Mouse (Mus musculus): ENCODE results near the gene Commd8. TPM values are rescaled to one million over a fixed set of nuclear protein-coding genes. Genes with fewer than 3 reads are reported as not detected.
"Not testable (repeated sequence)": the region's sequence is repeated elsewhere in the genome, so short reads cannot be mapped to it uniquely, and the experiment has no call there.

Commd8 gene
- polyA plus RNA-seq, 1 experiment from 2014 or later: 155 TPM

DNA sequence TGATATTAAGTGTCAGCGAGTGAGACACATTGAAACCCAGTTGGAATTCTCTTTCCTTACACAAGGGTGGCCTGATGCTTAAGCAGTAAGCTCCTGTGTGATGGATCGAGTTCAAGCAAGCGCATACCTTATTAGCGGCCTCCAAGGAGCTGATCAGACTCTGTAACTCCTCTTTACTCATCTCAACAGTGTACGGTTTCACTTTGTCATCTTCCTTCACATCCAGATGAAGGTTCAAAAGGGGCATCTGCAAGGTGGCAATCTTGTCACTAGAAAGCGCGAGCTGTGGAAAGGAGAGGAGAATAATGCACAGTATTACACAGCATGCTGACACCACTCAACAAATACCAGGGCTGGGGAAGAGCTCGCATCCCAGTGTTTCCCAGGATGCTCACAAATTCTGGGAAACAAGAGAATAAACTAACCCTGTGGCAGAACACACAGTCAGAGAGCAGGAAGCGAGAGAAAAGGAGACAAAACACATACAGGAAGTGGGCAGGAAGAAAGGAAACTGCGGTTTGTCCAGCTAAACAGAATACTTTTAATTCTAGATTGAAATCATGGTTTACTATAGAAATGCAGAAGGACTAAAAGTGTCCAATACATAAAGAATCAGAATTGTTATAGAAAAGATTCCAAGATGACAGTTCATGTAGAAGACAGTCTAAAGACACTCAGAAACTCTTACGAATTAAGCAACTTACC is 7.1 kb downstream of the Commd8 start:
- H3K9ac ChIP-seq (ENCODE audit: low read depth, low read length): no peak overlapping the region
- H3K27me3 ChIP-seq (ENCODE audit: control insufficient read depth, insufficient read depth, low read depth, low read length): no peaks in the 10 kb centered on the region
- H3K4me3 ChIP-seq (ENCODE audit: low read depth, low read length): no peak overlapping the region
- H3K36me3 ChIP-seq (ENCODE audit: control insufficient read depth, insufficient read depth, low read length): peaks cover 18% of the 10 kb centered on the region
- no peaks in the 10 kb centered on the region for H3K9me3 ChIP-seq (replicated peaks; ENCODE audit: control insufficient read depth, low read length, poor library complexity, severe bottlenecking)
- no peak for ATAC-seq
- WGBS: 90% methylated on average over 11 of the region's 11 CpGs
- no peak overlapping the region for H3K27ac ChIP-seq (ENCODE audit: low read length)
- peaks cover 2% of the 10 kb centered on the region; the same call in 1 of the 2 replicates for H3K4me1 ChIP-seq (ENCODE audit: control insufficient read depth, insufficient read depth, low read length)
- H3K4me2 ChIP-seq (ENCODE audit: low read length): no peak overlapping the region

DNA sequence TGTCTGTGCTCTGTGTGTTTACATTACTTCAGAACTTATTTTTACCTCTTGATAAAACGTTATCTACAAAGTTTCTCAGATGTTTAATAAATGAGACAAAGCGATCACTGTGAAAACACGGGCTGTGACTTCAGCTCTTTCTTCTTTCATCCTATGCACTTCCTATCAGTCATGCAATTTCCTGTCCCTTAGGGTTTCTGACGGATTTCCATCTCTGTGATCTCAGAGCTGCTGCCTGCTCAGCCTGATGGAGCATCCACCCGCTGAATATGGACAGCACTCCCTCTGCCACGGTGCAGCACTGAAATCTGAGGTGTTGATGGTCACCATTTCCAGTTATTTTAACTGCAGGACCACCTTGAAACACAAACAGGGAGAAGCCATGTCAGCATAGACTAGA is 8.5 kb downstream of the Commd8 start:
- Histone ChIP-seq H3K4me2 (ENCODE audit: low read length) (no peak overlapping the region), H3K4me1 (ENCODE audit: control insufficient read depth, insufficient read depth, low read length) (peaks cover 2% of the 10 kb centered on the region; the same call in 1 of the 2 replicates), H3K9ac (ENCODE audit: low read depth, low read length) (no peak overlapping the region), H3K9me3 (replicated peaks; ENCODE audit: control insufficient read depth, low read length, poor library complexity, severe bottlenecking) (no peaks in the 10 kb centered on the region), H3K4me3 (ENCODE audit: low read depth, low read length) (no peak overlapping the region), H3K36me3 (ENCODE audit: control insufficient read depth, insufficient read depth, low read length) (peaks cover 23% of the 10 kb centered on the region), H3K27ac (ENCODE audit: low read length) (no peak overlapping the region), H3K27me3 (ENCODE audit: control insufficient read depth, insufficient read depth, low read depth, low read length) (no peaks in the 10 kb centered on the region)
- ATAC-seq: no peak
- whole genome bisulfite sequencing: 77% methylated on average over 6 of the region's 6 CpGs

DNA sequence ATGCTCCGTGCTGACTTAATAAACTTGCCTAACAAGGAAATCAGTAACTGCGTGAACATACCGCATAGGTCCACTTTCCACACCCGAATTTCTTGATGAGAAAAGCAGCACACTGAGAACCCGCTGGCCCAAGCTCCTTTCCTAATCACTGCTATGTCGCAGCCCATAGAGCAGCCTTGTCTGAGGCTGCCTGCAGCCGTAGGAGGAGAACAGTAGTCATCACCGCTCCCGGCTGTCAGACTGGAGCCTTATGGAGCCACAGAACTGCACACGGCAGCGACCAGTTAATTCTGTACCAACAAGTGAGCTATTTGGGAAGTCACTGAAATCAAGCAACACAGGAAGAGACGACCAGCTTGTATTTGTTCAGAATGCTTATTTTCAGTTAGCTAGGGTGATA is 9.3 kb downstream of the Commd8 start:
- Histone ChIP-seq H3K4me3 (ENCODE audit: low read depth, low read length) (no peak overlapping the region), H3K27ac (ENCODE audit: low read length) (no peak overlapping the region), H3K27me3 (ENCODE audit: control insufficient read depth, insufficient read depth, low read depth, low read length) (no peaks in the 10 kb centered on the region), H3K9ac (ENCODE audit: low read depth, low read length) (no peak overlapping the region), H3K4me2 (ENCODE audit: low read length) (no peak overlapping the region), H3K4me1 (ENCODE audit: control insufficient read depth, insufficient read depth, low read length) (no peaks in the 10 kb centered on the region), H3K36me3 (ENCODE audit: control insufficient read depth, insufficient read depth, low read length) (peaks cover 23% of the 10 kb centered on the region), H3K9me3 (replicated peaks; ENCODE audit: control insufficient read depth, low read length, poor library complexity, severe bottlenecking) (no peaks in the 10 kb centered on the region)
- no peak for ATAC-seq
- WGBS: 92% methylated on average over 12 of the region's 12 CpGs

DNA sequence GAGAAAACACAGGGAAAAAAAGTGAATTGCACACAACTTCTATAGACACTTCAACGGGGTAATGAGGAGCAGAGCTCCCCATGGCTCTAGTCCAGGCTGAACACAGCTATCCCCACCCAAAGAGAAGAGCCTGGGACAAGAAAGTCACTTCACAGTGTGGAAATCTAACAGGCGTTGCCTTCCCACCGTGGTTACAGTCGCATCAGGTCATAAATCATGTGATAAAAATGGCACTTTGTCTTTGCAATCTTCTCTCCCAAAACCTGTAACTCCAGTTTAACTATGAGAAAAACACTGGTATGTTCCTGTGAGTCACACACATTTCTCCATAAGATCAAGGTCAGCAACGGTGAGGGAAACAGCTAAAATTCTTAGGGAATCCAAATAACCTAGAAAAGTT is 11.4 kb downstream of the Commd8 start:
- Histone ChIP-seq H3K4me3 (ENCODE audit: low read depth, low read length) (no peak overlapping the region), H3K9ac (ENCODE audit: low read depth, low read length) (no peak overlapping the region), H3K36me3 (ENCODE audit: control insufficient read depth, insufficient read depth, low read length) (peaks cover 18% of the 10 kb centered on the region), H3K27me3 (ENCODE audit: control insufficient read depth, insufficient read depth, low read depth, low read length) (no peaks in the 10 kb centered on the region), H3K9me3 (replicated peaks; ENCODE audit: control insufficient read depth, low read length, poor library complexity, severe bottlenecking) (no peaks in the 10 kb centered on the region), H3K4me2 (ENCODE audit: low read length) (no peak overlapping the region), H3K27ac (ENCODE audit: low read length) (no peak overlapping the region), H3K4me1 (ENCODE audit: control insufficient read depth, insufficient read depth, low read length) (no peaks in the 10 kb centered on the region)
- WGBS: over 99% methylated on average over 5 of the region's 5 CpGs
- ATAC-seq: no peak

DNA sequence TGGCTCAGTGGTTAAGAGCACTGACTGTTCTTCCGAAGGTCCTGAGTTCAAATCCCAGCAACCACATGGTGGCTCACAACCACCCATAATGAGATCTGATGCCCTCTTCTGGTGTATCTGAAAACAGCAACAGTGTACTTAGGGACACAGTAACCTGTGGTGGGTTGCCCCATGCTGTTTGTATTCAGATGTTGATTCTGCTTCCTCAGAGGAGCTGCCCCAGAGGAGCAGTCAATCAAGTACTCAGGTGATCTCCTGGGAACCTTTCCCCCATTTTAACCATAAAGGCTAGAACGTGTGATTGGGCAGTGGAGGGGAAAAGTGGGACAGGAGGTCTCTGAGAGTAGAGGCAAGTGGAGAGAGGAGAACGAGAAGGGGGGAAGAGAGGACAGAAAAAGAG is 12.3 kb downstream of the Commd8 start:
- peaks cover 18% of the 10 kb centered on the region for H3K36me3 ChIP-seq (ENCODE audit: control insufficient read depth, insufficient read depth, low read length)
- not testable (repeated sequence) for H3K27me3 ChIP-seq (ENCODE audit: control insufficient read depth, insufficient read depth, low read depth, low read length); H3K9me3 ChIP-seq (replicated peaks; ENCODE audit: control insufficient read depth, low read length, poor library complexity, severe bottlenecking); ATAC-seq; H3K9ac ChIP-seq (ENCODE audit: low read depth, low read length); H3K4me2 ChIP-seq (ENCODE audit: low read length); H3K4me1 ChIP-seq (ENCODE audit: control insufficient read depth, insufficient read depth, low read length); H3K4me3 ChIP-seq (ENCODE audit: low read depth, low read length); H3K27ac ChIP-seq (ENCODE audit: low read length)
- 72% methylated on average over 3 of the region's 3 CpGs for WGBS

DNA sequence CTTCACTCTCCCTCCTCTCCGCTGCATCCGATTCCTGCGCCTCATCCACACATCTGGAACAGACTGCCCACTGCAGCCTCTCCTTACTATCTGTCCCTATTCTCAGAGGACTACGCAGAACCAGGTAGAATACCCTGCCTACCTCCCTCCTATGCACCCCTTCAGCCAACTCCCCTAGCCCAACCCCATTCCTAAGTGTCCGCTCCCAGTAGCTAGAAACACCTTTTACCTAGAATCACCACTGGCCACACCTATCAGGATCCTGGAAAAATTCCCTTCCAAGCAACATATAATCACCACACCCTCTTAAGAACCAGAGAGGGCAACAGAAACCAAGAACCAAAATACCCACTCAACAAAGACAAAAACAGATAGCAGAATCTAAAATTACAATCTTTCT is 17.1 kb downstream of the Commd8 start:
- no peak overlapping the region for H3K9ac ChIP-seq (ENCODE audit: low read depth, low read length)
- no peak overlapping the region for H3K4me2 ChIP-seq (ENCODE audit: low read length)
- ATAC-seq: no peak
- peaks cover 5% of the 10 kb centered on the region for H3K36me3 ChIP-seq (ENCODE audit: control insufficient read depth, insufficient read depth, low read length)
- H3K4me3 ChIP-seq (ENCODE audit: low read depth, low read length): no peak overlapping the region
- no peaks in the 10 kb centered on the region for H3K4me1 ChIP-seq (ENCODE audit: control insufficient read depth, insufficient read depth, low read length)
- no peak overlapping the region for H3K27ac ChIP-seq (ENCODE audit: low read length)
- H3K9me3 ChIP-seq (replicated peaks; ENCODE audit: control insufficient read depth, low read length, poor library complexity, severe bottlenecking): no peaks in the 10 kb centered on the region
- no peaks in the 10 kb centered on the region for H3K27me3 ChIP-seq (ENCODE audit: control insufficient read depth, insufficient read depth, low read depth, low read length)
- WGBS: 99% methylated on average over 5 of the region's 5 CpGs

DNA sequence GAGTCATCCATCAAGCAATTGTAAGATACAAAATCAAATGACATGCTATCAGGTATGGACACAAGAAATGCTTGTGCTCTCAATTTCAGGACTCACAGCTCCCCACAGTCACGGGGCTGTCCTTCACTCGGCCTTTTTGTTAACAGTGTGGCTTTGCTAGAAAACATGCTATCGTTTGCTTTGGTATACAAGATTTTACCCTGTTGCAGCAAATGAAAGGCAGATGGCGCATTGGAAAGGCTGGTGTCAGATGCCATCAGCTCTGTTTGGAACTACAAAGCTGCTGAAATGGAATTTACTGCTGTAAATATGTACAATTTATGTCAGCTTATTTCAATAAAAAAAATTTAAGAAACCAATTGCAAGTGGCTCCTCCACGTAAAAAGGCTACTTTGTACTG is 19.3 kb downstream of the Commd8 start:
- Histone ChIP-seq H3K4me2 (ENCODE audit: low read length) (no peak overlapping the region), H3K36me3 (ENCODE audit: control insufficient read depth, insufficient read depth, low read length) (no peaks in the 10 kb centered on the region), H3K9me3 (replicated peaks; ENCODE audit: control insufficient read depth, low read length, poor library complexity, severe bottlenecking) (no peaks in the 10 kb centered on the region), H3K27ac (ENCODE audit: low read length) (no peak overlapping the region), H3K4me1 (ENCODE audit: control insufficient read depth, insufficient read depth, low read length) (no peaks in the 10 kb centered on the region), H3K9ac (ENCODE audit: low read depth, low read length) (no peak overlapping the region), H3K4me3 (ENCODE audit: low read depth, low read length) (no peak overlapping the region), H3K27me3 (ENCODE audit: control insufficient read depth, insufficient read depth, low read depth, low read length) (no peaks in the 10 kb centered on the region)
- no peak for ATAC-seq
- WGBS: 43% methylated on average over 5 of the region's 5 CpGs

DNA sequence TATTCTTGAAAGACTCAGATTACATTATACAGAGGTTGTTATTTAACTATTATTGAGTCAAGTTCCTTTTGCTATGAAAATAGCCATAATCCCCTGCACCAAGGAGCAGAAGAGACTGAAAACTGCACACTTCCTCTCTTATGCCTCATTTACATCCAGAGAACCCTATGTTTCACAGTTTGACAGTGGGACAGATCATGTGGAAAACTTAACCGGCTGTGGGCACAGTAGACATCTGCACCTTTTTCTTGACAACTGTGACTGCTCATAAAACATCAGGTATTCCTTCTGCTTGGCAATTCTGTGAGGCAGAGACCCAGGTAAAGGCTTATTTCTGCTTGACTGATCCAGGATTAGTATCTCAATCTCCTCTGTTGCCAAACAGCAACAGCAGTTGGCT is 28.4 kb downstream of the Commd8 start:
- H3K36me3 ChIP-seq (ENCODE audit: control insufficient read depth, insufficient read depth, low read length): no peaks in the 10 kb centered on the region
- no peak overlapping the region for H3K4me3 ChIP-seq (ENCODE audit: low read depth, low read length)
- no peak overlapping the region for H3K9ac ChIP-seq (ENCODE audit: low read depth, low read length)
- no peak for ATAC-seq
- no peaks in the 10 kb centered on the region for H3K9me3 ChIP-seq (replicated peaks; ENCODE audit: control insufficient read depth, low read length, poor library complexity, severe bottlenecking)
- no peak overlapping the region for H3K27ac ChIP-seq (ENCODE audit: low read length)
- H3K27me3 ChIP-seq (ENCODE audit: control insufficient read depth, insufficient read depth, low read depth, low read length): no peaks in the 10 kb centered on the region
- no peaks in the 10 kb centered on the region for H3K4me1 ChIP-seq (ENCODE audit: control insufficient read depth, insufficient read depth, low read length)
- WGBS: 71% methylated on average over 1 of the region's 1 CpGs
- no peak overlapping the region for H3K4me2 ChIP-seq (ENCODE audit: low read length)

DNA sequence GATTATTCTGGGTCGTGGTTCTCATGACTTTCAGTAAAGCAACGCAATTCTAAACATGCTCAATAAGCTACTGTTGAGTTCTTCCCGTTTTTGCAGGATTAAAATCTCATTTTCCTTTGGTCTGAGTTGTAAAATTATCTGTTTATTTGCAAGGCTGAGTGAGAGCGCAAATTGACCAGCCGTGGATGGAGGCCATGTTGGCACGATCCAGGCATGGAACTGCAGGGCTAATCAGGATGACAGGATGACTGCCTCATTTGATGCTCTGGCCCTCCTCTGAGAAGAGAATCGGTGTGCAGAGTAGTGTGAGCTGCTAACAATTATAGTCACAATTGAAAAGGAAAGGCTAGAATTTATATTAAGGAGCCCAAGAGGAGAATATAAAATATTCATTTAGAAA is 29.7 kb downstream of the Commd8 start:
- Histone ChIP-seq H3K4me2 (ENCODE audit: low read length) (no peak overlapping the region), H3K4me3 (ENCODE audit: low read depth, low read length) (no peak overlapping the region), H3K4me1 (ENCODE audit: control insufficient read depth, insufficient read depth, low read length) (no peaks in the 10 kb centered on the region), H3K9me3 (replicated peaks; ENCODE audit: control insufficient read depth, low read length, poor library complexity, severe bottlenecking) (no peaks in the 10 kb centered on the region), H3K9ac (ENCODE audit: low read depth, low read length) (no peak overlapping the region), H3K27me3 (ENCODE audit: control insufficient read depth, insufficient read depth, low read depth, low read length) (no peaks in the 10 kb centered on the region), H3K36me3 (ENCODE audit: control insufficient read depth, insufficient read depth, low read length) (no peaks in the 10 kb centered on the region), H3K27ac (ENCODE audit: low read length) (no peak overlapping the region)
- 75% methylated on average over 7 of the region's 7 CpGs for WGBS
- ATAC-seq: no peak
